Mouse (Mus musculus): ENCODE data around the gene Kcns1. TPM values are rescaled to one million over a fixed set of nuclear protein-coding genes. Genes with fewer than 3 reads are reported as not detected.

Gene Kcns1
- polyA plus RNA-seq, 1 experiment, result not detected

GRCm38 (mm10) chr2:164199626-164200327 is 28.9 kb upstream of the Kcns1 start, which contains the start of gene Wfdc15a:
Wfdc15a (minus strand) TSS chr2:164200130.
- no peak for TF ChIP-seq REST (IDR thresholded peaks at IDR 0.05; ENCODE audit: insufficient read depth, insufficient read length)
- TF ChIP-seq MYOD1 (IDR thresholded peaks at IDR 0.05; ENCODE audit: control insufficient read depth in 1 of 3, insufficient read length in 2 of 3, low read depth in 2 of 3), result no peak
- no peak for TF ChIP-seq SRF (IDR thresholded peaks at IDR 0.05; ENCODE audit: control insufficient read depth, insufficient read length, low read depth)
- TF ChIP-seq MYOG (IDR thresholded peaks at IDR 0.05; ENCODE audit: control insufficient read depth in 1 of 3, insufficient read depth in 1 of 3, insufficient read length in 2 of 3, low read depth in 2 of 3), result no peak
- TF ChIP-seq TCF12 (IDR thresholded peaks at IDR 0.05; ENCODE audit: insufficient read depth, poor library complexity, severe bottlenecking), result no peak
- TF ChIP-seq TCF3 (IDR thresholded peaks at IDR 0.05; ENCODE audit: insufficient read length, low read depth), result no peak
- TF ChIP-seq MAX (IDR thresholded peaks at IDR 0.05; ENCODE audit: low read depth), result no peak
- no peak for TF ChIP-seq CEBPB (IDR thresholded peaks at IDR 0.05; ENCODE audit: insufficient read depth, poor library complexity, severe bottlenecking)
- TF ChIP-seq POLR2A (IDR thresholded peaks at IDR 0.05; ENCODE audit: insufficient read length, low read depth), result no peak
- no peak for TF ChIP-seq USF1 (IDR thresholded peaks at IDR 0.05; ENCODE audit: low read depth)
- no peak for TF ChIP-seq E2F4 (IDR thresholded peaks at IDR 0.05; ENCODE audit: insufficient read depth)
- TF ChIP-seq POLR2AphosphoS2 (IDR thresholded peaks at IDR 0.05; ENCODE audit: insufficient read length, low read depth), result no peak
- Histone ChIP-seq H3K36me3 (ENCODE audit: control insufficient read depth, insufficient read depth) (no peaks in the 10 kb centered on the region), H3K79me2 (ENCODE audit: control insufficient read depth, insufficient read depth) (no peaks in the 10 kb centered on the region), H3K4me3 (no peak within 1 kb of the TSS), H3ac (ENCODE audit: control insufficient read depth, insufficient read length) (no peak within 1 kb of the TSS), H3K27me3 (ENCODE audit: control insufficient read depth, insufficient read depth, insufficient read length) (peaks cover 31% of the 10 kb centered on the region), H3K4me2 (ENCODE audit: low read depth) (no peak within 1 kb of the TSS)

- H3K79me2 ChIP-seq (ENCODE audit: control insufficient read depth, insufficient read depth), result no peaks in the 10 kb centered on the region
- TF ChIP-seq TCF3 (IDR thresholded peaks at IDR 0.05; ENCODE audit: insufficient read length, low read depth), result no peak
- no peak for TF ChIP-seq MYOG (IDR thresholded peaks at IDR 0.05; ENCODE audit: control insufficient read depth in 1 of 3, insufficient read depth in 1 of 3, insufficient read length in 2 of 3, low read depth in 2 of 3)
- no peak for TF ChIP-seq TCF12 (IDR thresholded peaks at IDR 0.05; ENCODE audit: insufficient read depth, poor library complexity, severe bottlenecking)
- no peak for TF ChIP-seq SRF (IDR thresholded peaks at IDR 0.05; ENCODE audit: control insufficient read depth, insufficient read length, low read depth)
- TF ChIP-seq MAX (IDR thresholded peaks at IDR 0.05; ENCODE audit: low read depth), result no peak
- TF ChIP-seq REST (IDR thresholded peaks at IDR 0.05; ENCODE audit: insufficient read depth, insufficient read length), result no peak
- no peak for TF ChIP-seq POLR2AphosphoS2 (IDR thresholded peaks at IDR 0.05; ENCODE audit: insufficient read length, low read depth)
- no peak for TF ChIP-seq E2F4 (IDR thresholded peaks at IDR 0.05; ENCODE audit: insufficient read depth)
- TF ChIP-seq CEBPB (IDR thresholded peaks at IDR 0.05; ENCODE audit: insufficient read depth, poor library complexity, severe bottlenecking), result no peak
- no peak for TF ChIP-seq MYOD1 (IDR thresholded peaks at IDR 0.05; ENCODE audit: control insufficient read depth in 1 of 3, insufficient read length in 2 of 3, low read depth in 2 of 3)
- no peak for TF ChIP-seq POLR2A (IDR thresholded peaks at IDR 0.05; ENCODE audit: insufficient read length, low read depth)
- no peak for TF ChIP-seq USF1 (IDR thresholded peaks at IDR 0.05; ENCODE audit: low read depth)
- no peak overlapping the region for H3K4me3 ChIP-seq
- no peak overlapping the region for H3K4me2 ChIP-seq (ENCODE audit: low read depth)
- no peaks in the 10 kb centered on the region for H3K36me3 ChIP-seq (ENCODE audit: control insufficient read depth, insufficient read depth)
- peaks cover 54% of the 10 kb centered on the region for H3K27me3 ChIP-seq (ENCODE audit: control insufficient read depth, insufficient read depth, insufficient read length)
- H3ac ChIP-seq (ENCODE audit: control insufficient read depth, insufficient read length), result no peak overlapping the region
Measured at GRCm38 (mm10) chr2:164196700-164196990, 25.7 kb upstream of the Kcns1 start.

GRCm38 (mm10) chr2:164195971-164196699 is 25.2 kb upstream of the Kcns1 start:
- TF ChIP-seq TCF3 (IDR thresholded peaks at IDR 0.05; ENCODE audit: insufficient read length, low read depth), result no peak
- no peak for TF ChIP-seq MYOD1 (IDR thresholded peaks at IDR 0.05; ENCODE audit: control insufficient read depth in 1 of 3, insufficient read length in 2 of 3, low read depth in 2 of 3)
- no peak for TF ChIP-seq TCF12 (IDR thresholded peaks at IDR 0.05; ENCODE audit: insufficient read depth, poor library complexity, severe bottlenecking)
- TF ChIP-seq CEBPB (IDR thresholded peaks at IDR 0.05; ENCODE audit: insufficient read depth, poor library complexity, severe bottlenecking), result no peak
- TF ChIP-seq REST (IDR thresholded peaks at IDR 0.05; ENCODE audit: insufficient read depth, insufficient read length), result no peak
- TF ChIP-seq USF1 (IDR thresholded peaks at IDR 0.05; ENCODE audit: low read depth), result no peak
- no peak for TF ChIP-seq POLR2A (IDR thresholded peaks at IDR 0.05; ENCODE audit: insufficient read length, low read depth)
- TF ChIP-seq E2F4 (IDR thresholded peaks at IDR 0.05; ENCODE audit: insufficient read depth), result no peak
- no peak for TF ChIP-seq MYOG (IDR thresholded peaks at IDR 0.05; ENCODE audit: control insufficient read depth in 1 of 3, insufficient read depth in 1 of 3, insufficient read length in 2 of 3, low read depth in 2 of 3)
- TF ChIP-seq MAX (IDR thresholded peaks at IDR 0.05; ENCODE audit: low read depth), result no peak
- TF ChIP-seq SRF (IDR thresholded peaks at IDR 0.05; ENCODE audit: control insufficient read depth, insufficient read length, low read depth), result no peak
- no peak for TF ChIP-seq POLR2AphosphoS2 (IDR thresholded peaks at IDR 0.05; ENCODE audit: insufficient read length, low read depth)
- H3K4me3 ChIP-seq, result no peak overlapping the region
- H3ac ChIP-seq (ENCODE audit: control insufficient read depth, insufficient read length), result no peak overlapping the region
- H3K27me3 ChIP-seq (ENCODE audit: control insufficient read depth, insufficient read depth, insufficient read length), result peaks cover 59% of the 10 kb centered on the region
- H3K4me2 ChIP-seq (ENCODE audit: low read depth), result no peak overlapping the region
- H3K79me2 ChIP-seq (ENCODE audit: control insufficient read depth, insufficient read depth), result no peaks in the 10 kb centered on the region
- H3K36me3 ChIP-seq (ENCODE audit: control insufficient read depth, insufficient read depth), result no peaks in the 10 kb centered on the region

- no peaks in the 10 kb centered on the region for H3K79me2 ChIP-seq (ENCODE audit: control insufficient read depth, insufficient read depth)
- TF ChIP-seq POLR2A (IDR thresholded peaks at IDR 0.05; ENCODE audit: insufficient read length, low read depth), result no peak
- TF ChIP-seq SRF (IDR thresholded peaks at IDR 0.05; ENCODE audit: control insufficient read depth, insufficient read length, low read depth), result no peak
- TF ChIP-seq TCF12 (IDR thresholded peaks at IDR 0.05; ENCODE audit: insufficient read depth, poor library complexity, severe bottlenecking), result no peak
- TF ChIP-seq REST (IDR thresholded peaks at IDR 0.05; ENCODE audit: insufficient read depth, insufficient read length), result no peak
- no peak for TF ChIP-seq POLR2AphosphoS2 (IDR thresholded peaks at IDR 0.05; ENCODE audit: insufficient read length, low read depth)
- no peak for TF ChIP-seq MYOD1 (IDR thresholded peaks at IDR 0.05; ENCODE audit: control insufficient read depth in 1 of 3, insufficient read length in 2 of 3, low read depth in 2 of 3)
- TF ChIP-seq USF1 (IDR thresholded peaks at IDR 0.05; ENCODE audit: low read depth), result no peak
- TF ChIP-seq E2F4 (IDR thresholded peaks at IDR 0.05; ENCODE audit: insufficient read depth), result no peak
- TF ChIP-seq MYOG (IDR thresholded peaks at IDR 0.05; ENCODE audit: control insufficient read depth in 1 of 3, insufficient read depth in 1 of 3, insufficient read length in 2 of 3, low read depth in 2 of 3), result no peak
- TF ChIP-seq TCF3 (IDR thresholded peaks at IDR 0.05; ENCODE audit: insufficient read length, low read depth), result no peak
- no peak for TF ChIP-seq CEBPB (IDR thresholded peaks at IDR 0.05; ENCODE audit: insufficient read depth, poor library complexity, severe bottlenecking)
- TF ChIP-seq MAX (IDR thresholded peaks at IDR 0.05; ENCODE audit: low read depth), result no peak
- H3K4me2 ChIP-seq (ENCODE audit: low read depth), result no peak overlapping the region
- H3ac ChIP-seq (ENCODE audit: control insufficient read depth, insufficient read length), result no peak overlapping the region
- peaks cover 70% of the 10 kb centered on the region for H3K27me3 ChIP-seq (ENCODE audit: control insufficient read depth, insufficient read depth, insufficient read length)
- H3K4me3 ChIP-seq, result no peak overlapping the region
- H3K36me3 ChIP-seq (ENCODE audit: control insufficient read depth, insufficient read depth), result no peaks in the 10 kb centered on the region
Measured at GRCm38 (mm10) chr2:164194959-164195630, 24.2 kb upstream of the Kcns1 start.
